Comparison of ENCODE assay signal across 9 mouse cellular contexts in genomic region chr13:69991253-69991891, GRCm38 (mm10).
DNase-seq lines count a peak whose midpoint lies in the region; ATAC-seq and TF ChIP-seq lines count a peak whose summit lies in the region.
"Had no signal": no experiment of that assay in that cellular context is flagged by ENCODE, and none has a peak within 500 bp of the region (broad histone marks: within the 10 kb centered on the region; RNA-seq: fewer than 3 reads in every experiment).

No protein-coding gene starts in this region.

- H3K36me3 ChIP-seq in kidney, postnatal 0 days (ENCODE audit: insufficient read depth, low read length): no peaks in the 10 kb centered on the region
- no peaks in the 10 kb centered on the region for H3K36me3 ChIP-seq in limb, embryonic 13.5 days
- no peaks in the 10 kb centered on the region for H3K36me3 ChIP-seq in neural tube, embryonic 14.5 days (ENCODE audit: control insufficient read depth, insufficient read depth, low read length)
- H3K36me3 ChIP-seq: embryonic facial prominence, embryonic 13.5 days had no signal

- no peaks in the 10 kb centered on the region for H3K9me3 ChIP-seq in kidney, postnatal 0 days (replicated peaks; ENCODE audit: low read length)
- no peaks in the 10 kb centered on the region for H3K9me3 ChIP-seq in limb, embryonic 13.5 days
- no peaks in the 10 kb centered on the region for H3K9me3 ChIP-seq in neural tube, embryonic 14.5 days (ENCODE audit: control insufficient read depth, low read length)
- H3K9me3 ChIP-seq: embryonic facial prominence, embryonic 13.5 days had no signal

- TF ChIP-seq CTCF in kidney, postnatal 0 days (IDR thresholded peaks at IDR 0.05; ENCODE audit: low read depth): peak; percentile 71

- ATAC-seq in frontal cortex, adult (ENCODE audit: low TSS enrichment): peak; percentile 71
- ATAC-seq in kidney, postnatal 0 days (replicated peaks; ENCODE audit: low FRiP score, low read depth): no peak
- ATAC-seq in limb, embryonic 13.5 days (ENCODE audit: low FRiP score, low read depth): no peak
- peak; percentile 8; the same call in 1 of the 2 replicates for ATAC-seq in neural tube, embryonic 14.5 days (ENCODE audit: low read depth)
- no peak for ATAC-seq in megakaryocyte-erythroid progenitor cell, adult 5-6 weeks (replicated peaks; ENCODE audit: low FRiP score, low TSS enrichment, poor library complexity, severe bottlenecking)

- no peak overlapping the region for H3K27ac ChIP-seq in kidney, postnatal 0 days
- no peak overlapping the region for H3K27ac ChIP-seq in limb, embryonic 13.5 days
- peak overlapping the region; percentile 22; the same call in 1 of the 2 replicates for H3K27ac ChIP-seq in neural tube, embryonic 14.5 days (ENCODE audit: low read depth, low read length)
- H3K27ac ChIP-seq: embryonic facial prominence, embryonic 13.5 days had no signal

- WGBS in kidney, postnatal 0 days: 22% methylated on average over 11 of the region's 11 CpGs
- WGBS in limb, embryonic 13.5 days: 23% methylated on average over 11 of the region's 11 CpGs
- 28% methylated on average over 11 of the region's 11 CpGs for WGBS in neural tube, embryonic 14.5 days

- peak; percentile 17 to 71 for DNase-seq in spleen, postnatal 4 days (ENCODE audit: low spot score in 2 of 2)
- DNase-seq in spleen, postnatal 36 days (ENCODE audit: low spot score in 2 of 2): no peak
- peak; percentile 46 for DNase-seq in cerebellum, adult 8-10 months
- DNase-seq in kidney, postnatal 0 days (ENCODE audit: low spot score): peak; percentile 45

- H3K4me1 ChIP-seq in kidney, postnatal 0 days (replicated peaks; ENCODE audit: insufficient read depth, low read length): 0 out of 2 replicates have a peak, but pooled peaks cover 3% of the 10 kb centered on the region
- H3K4me1 ChIP-seq in limb, embryonic 13.5 days: peaks cover 37% of the 10 kb centered on the region
- peaks cover 14% of the 10 kb centered on the region for H3K4me1 ChIP-seq in neural tube, embryonic 14.5 days (ENCODE audit: control insufficient read depth, insufficient read depth, low read length)

- H3K4me2 ChIP-seq in kidney, postnatal 0 days (ENCODE audit: low read length): no peak overlapping the region
- peak overlapping the region; percentile 38 for H3K4me2 ChIP-seq in limb, embryonic 13.5 days (replicated peaks)
- H3K4me2 ChIP-seq in neural tube, embryonic 14.5 days (ENCODE audit: low read depth, low read length): peak overlapping the region; percentile 8; the same call in 1 of the 2 replicates
- H3K4me2 ChIP-seq: embryonic facial prominence, embryonic 13.5 days had no signal

- no peak overlapping the region for H3K4me3 ChIP-seq in kidney, postnatal 0 days (replicated peaks; ENCODE audit: low read depth, low read length)
- no peak overlapping the region for H3K4me3 ChIP-seq in limb, embryonic 13.5 days
- no peak overlapping the region for H3K4me3 ChIP-seq in neural tube, embryonic 14.5 days (ENCODE audit: low read depth, low read length)
- H3K4me3 ChIP-seq: embryonic facial prominence, embryonic 13.5 days had no signal

- H3K9ac ChIP-seq in kidney, postnatal 0 days (ENCODE audit: low read depth, low read length): no peak overlapping the region
- no peak overlapping the region for H3K9ac ChIP-seq in limb, embryonic 13.5 days
- 0 out of 2 replicates have a peak overlapping the region, but pooled peaks have one; percentile 2 for H3K9ac ChIP-seq in neural tube, embryonic 14.5 days (replicated peaks; ENCODE audit: low read depth, low read length)
- H3K9ac ChIP-seq: embryonic facial prominence, embryonic 13.5 days had no signal

- no peaks in the 10 kb centered on the region for H3K27me3 ChIP-seq in kidney, postnatal 0 days (ENCODE audit: insufficient read depth, low read length)
- H3K27me3 ChIP-seq in limb, embryonic 13.5 days: peaks cover 5% of the 10 kb centered on the region; the same call in 1 of the 2 replicates
- H3K27me3 ChIP-seq in neural tube, embryonic 14.5 days (ENCODE audit: control insufficient read depth, insufficient read depth, low read length): no peaks in the 10 kb centered on the region

Comparison
In these comparisons a context has a peak if more than half of its experiments do, and no peak if none do; other contexts are left out.
1. DNase-seq: peak in spleen, postnatal 4 days (2 of 2), cerebellum, adult 8-10 months (single experiment) and kidney, postnatal 0 days (single experiment); none in spleen, postnatal 36 days (0 of 2).
2. ATAC-seq: peak in frontal cortex, adult (single experiment) and neural tube, embryonic 14.5 days (single experiment); none in kidney, postnatal 0 days (single experiment), limb, embryonic 13.5 days (single experiment) and megakaryocyte-erythroid progenitor cell, adult 5-6 weeks (single experiment).